11 mouse cellular contexts compared by ENCODE assay signal in genomic region chr10:128297622-128298021, GRCm38 (mm10). TPM values are rescaled to one million over a fixed set of nuclear protein-coding genes. Genes with fewer than 3 reads are reported as not detected.
DNase-seq lines count a peak whose midpoint lies in the region; ATAC-seq and TF ChIP-seq lines count a peak whose summit lies in the region.
"Had no signal": no experiment of that assay in that cellular context is flagged by ENCODE, and none has a peak within 500 bp of the region (broad histone marks: within the 10 kb centered on the region; RNA-seq: fewer than 3 reads in every experiment).

No protein-coding gene starts in this region.

- no peak overlapping the region for H3K4me2 ChIP-seq in lung, embryonic 15.5 days
- peak overlapping the region; percentile 41 for H3K4me2 ChIP-seq in heart, embryonic 16.5 days (ENCODE audit: low read depth, low read length)
- no peak overlapping the region for H3K4me2 ChIP-seq in stomach, embryonic 15.5 days

- no peak overlapping the region for H3K9ac ChIP-seq in lung, embryonic 15.5 days
- H3K9ac ChIP-seq in heart, embryonic 16.5 days (ENCODE audit: low read length), result peak overlapping the region; percentile 28
- H3K9ac ChIP-seq in stomach, embryonic 15.5 days, result no peak overlapping the region

- peak; percentile 38 for DNase-seq in adrenal gland, adult 2 months
- no peak for DNase-seq in adrenal gland, postnatal 4 days (ENCODE audit: low spot score in 2 of 2)
- no peak for DNase-seq in lung, adult 2 months
- DNase-seq in urinary bladder, postnatal 10 days (ENCODE audit: low spot score), result no peak
- DNase-seq: gastrocnemius, adult 2 months had no signal

- 55% methylated on average over 11 of the region's 11 CpGs for WGBS in lung, embryonic 15.5 days
- 64% methylated on average over 11 of the region's 11 CpGs for WGBS in lung, adult 2 months
- WGBS in heart, embryonic 16.5 days, result 52% methylated on average over 11 of the region's 11 CpGs
- 56% methylated on average over 11 of the region's 11 CpGs for WGBS in stomach, embryonic 15.5 days

- peak; percentile 72; the same call in 1 of the 2 replicates for ATAC-seq in lung, embryonic 15.5 days (ENCODE audit: borderline replicate concordance, extremely low read depth, low FRiP score, low TSS enrichment)
- ATAC-seq in heart, embryonic 16.5 days (replicated peaks; ENCODE audit: extremely low read depth, insufficient read depth, low FRiP score), result peak; percentile 90
- ATAC-seq in stomach, embryonic 15.5 days (ENCODE audit: insufficient read depth, low FRiP score, low read depth), result peak; percentile 27; the same call in 1 of the 2 replicates
- no peak for ATAC-seq in erythroid progenitor cell, adult 5-6 weeks (replicated peaks; ENCODE audit: low FRiP score, poor library complexity, severe bottlenecking)

- 0 out of 2 replicates have a peak overlapping the region, but pooled peaks have one; percentile 9 for H3K27ac ChIP-seq in lung, embryonic 15.5 days
- peak overlapping the region; percentile 77 for H3K27ac ChIP-seq in heart, embryonic 16.5 days (ENCODE audit: low read length)
- H3K27ac ChIP-seq in stomach, embryonic 15.5 days, result no peak overlapping the region
- H3K27ac ChIP-seq: gastrocnemius, adult 2 months had no signal

- no peaks in the 10 kb centered on the region for H3K36me3 ChIP-seq in lung, embryonic 15.5 days
- H3K36me3 ChIP-seq in heart, embryonic 16.5 days (ENCODE audit: control insufficient read depth, insufficient read depth), result 0 out of 2 replicates have a peak, but pooled peaks cover 1% of the 10 kb centered on the region
- H3K36me3 ChIP-seq in stomach, embryonic 15.5 days, result no peaks in the 10 kb centered on the region

- peaks cover 17% of the 10 kb centered on the region for H3K4me1 ChIP-seq in lung, embryonic 15.5 days
- H3K4me1 ChIP-seq in lung, adult 2 months (ENCODE audit: control insufficient read depth, insufficient read depth, low read length), result 0 out of 2 replicates have a peak, but pooled peaks cover 2% of the 10 kb centered on the region
- H3K4me1 ChIP-seq in heart, embryonic 16.5 days (ENCODE audit: control insufficient read depth, insufficient read depth, low read length), result peaks cover 22% of the 10 kb centered on the region
- peaks cover 5% of the 10 kb centered on the region; the same call in 1 of the 2 replicates for H3K4me1 ChIP-seq in stomach, embryonic 15.5 days

- no peak for TF ChIP-seq CTCF in lung, adult 2 months (IDR thresholded peaks at IDR 0.05; ENCODE audit: insufficient read depth, low read length)

- no peak overlapping the region for H3K4me3 ChIP-seq in lung, embryonic 15.5 days
- H3K4me3 ChIP-seq in lung, adult 2 months (replicated peaks; ENCODE audit: extremely low read depth, low read depth, low read length), result no peak overlapping the region
- H3K4me3 ChIP-seq in heart, embryonic 16.5 days (ENCODE audit: low read length), result peak overlapping the region; percentile 25
- H3K4me3 ChIP-seq in stomach, embryonic 15.5 days (replicated peaks), result no peak overlapping the region
- H3K4me3 ChIP-seq: gastrocnemius, adult 2 months; megakaryocyte, embryonic 14.5 days had no signal

- no peaks in the 10 kb centered on the region for H3K27me3 ChIP-seq in lung, embryonic 15.5 days
- H3K27me3 ChIP-seq in heart, embryonic 16.5 days (ENCODE audit: control insufficient read depth, insufficient read depth, low read length), result no peaks in the 10 kb centered on the region
- H3K27me3 ChIP-seq in stomach, embryonic 15.5 days (replicated peaks), result no peaks in the 10 kb centered on the region
- H3K27me3 ChIP-seq: megakaryocyte, embryonic 14.5 days had no signal

- H3K9me3 ChIP-seq in lung, embryonic 15.5 days, result no peaks in the 10 kb centered on the region
- no peaks in the 10 kb centered on the region for H3K9me3 ChIP-seq in heart, embryonic 16.5 days (replicated peaks; ENCODE audit: control insufficient read depth, low read length)
- H3K9me3 ChIP-seq in stomach, embryonic 15.5 days, result no peaks in the 10 kb centered on the region
- H3K9me3 ChIP-seq: megakaryocyte, embryonic 14.5 days had no signal

- no peak for TF ChIP-seq POLR2A in lung, adult 2 months (IDR thresholded peaks at IDR 0.05; ENCODE audit: borderline replicate concordance, extremely low read depth, low read depth, low read length)

RNA-seq across cellular contexts. Expression of gene Il23a, which starts 0.9 kb away (rescaled TPM):
- not detected for total RNA-seq in adrenal gland, adult 2 months (2021)
- not detected in 2 replicates for polyA plus RNA-seq in adrenal gland, adult 2 months (2012; rRNA removed)
- total RNA-seq in adrenal gland, postnatal 4 days (2021), result not detected
- 0.15 and 0.17 TPM in 2 replicates for polyA plus RNA-seq in lung, embryonic 15.5 days (2015; fragmentation: Nextera tagmentation; extraction: Ambion mirVana)
- 0.08 TPM in 1 of 2 replicates, not detected in the other for polyA plus RNA-seq in lung, adult 2 months (2012; rRNA removed)
- polyA plus RNA-seq in heart, embryonic 16.5 days (2015; fragmentation: Nextera tagmentation; extraction: Ambion mirVana), result 4.3 and 6.0 TPM in 2 replicates
- polyA plus RNA-seq in stomach, embryonic 15.5 days (2015; fragmentation: Nextera tagmentation; extraction: Ambion mirVana), result 0.40 and 0.46 TPM in 2 replicates
- total RNA-seq in erythroid progenitor cell, adult 5-6 weeks (2015; ENCODE audit: low replicate concordance), result not detected in 2 replicates
- 0.39 TPM in 1 of 2 replicates, not detected in the other for total RNA-seq in erythroid progenitor cell, adult 5-6 weeks (2017; ENCODE audit: low replicate concordance)
- total RNA-seq: gastrocnemius, adult 2 months had no signal
- polyA plus RNA-seq: small intestine, adult 2 months had no signal

RNA-seq across cellular contexts. Expression of gene Pan2, which starts 5.5 kb away (rescaled TPM):
- total RNA-seq in adrenal gland, adult 2 months (2021), result 10 to 100 TPM; 13.8 to 18.3 TPM
- 17.2 and 20.4 TPM in 2 replicates for polyA plus RNA-seq in adrenal gland, adult 2 months (2012; rRNA removed)
- 10 to 100 TPM; 43.6 to 45.3 TPM for total RNA-seq in adrenal gland, postnatal 4 days (2021)
- 34.1 and 34.5 TPM in 2 replicates for polyA plus RNA-seq in lung, embryonic 15.5 days (2015; fragmentation: Nextera tagmentation; extraction: Ambion mirVana)
- polyA plus RNA-seq in lung, adult 2 months (2012; rRNA removed), result 22.8 and 30.7 TPM in 2 replicates
- 26.1 and 28.1 TPM in 2 replicates for polyA plus RNA-seq in heart, embryonic 16.5 days (2015; fragmentation: Nextera tagmentation; extraction: Ambion mirVana)
- polyA plus RNA-seq in stomach, embryonic 15.5 days (2015; fragmentation: Nextera tagmentation; extraction: Ambion mirVana), result 27.1 and 31.2 TPM in 2 replicates
- 34.8 and 42.9 TPM in 2 replicates for total RNA-seq in erythroid progenitor cell, adult 5-6 weeks (2015; ENCODE audit: low replicate concordance)
- total RNA-seq in erythroid progenitor cell, adult 5-6 weeks (2017; ENCODE audit: low replicate concordance), result 27.0 and 27.5 TPM in 2 replicates

RNA-seq across cellular contexts. Expression of gene Cnpy2, which starts 24.6 kb away (rescaled TPM):
- total RNA-seq in adrenal gland, adult 2 months (2021), result 100 to 1,000 TPM; 180 to 204 TPM
- polyA plus RNA-seq in adrenal gland, adult 2 months (2012; rRNA removed), result 20.1 and 28.6 TPM in 2 replicates
- 100 to 1,000 TPM; 178 to 188 TPM for total RNA-seq in adrenal gland, postnatal 4 days (2021)
- polyA plus RNA-seq in lung, embryonic 15.5 days (2015; fragmentation: Nextera tagmentation; extraction: Ambion mirVana), result 329 and 346 TPM in 2 replicates
- polyA plus RNA-seq in lung, adult 2 months (2012; rRNA removed), result 32.0 and 55.9 TPM in 2 replicates
- 184 and 195 TPM in 2 replicates for polyA plus RNA-seq in heart, embryonic 16.5 days (2015; fragmentation: Nextera tagmentation; extraction: Ambion mirVana)
- polyA plus RNA-seq in stomach, embryonic 15.5 days (2015; fragmentation: Nextera tagmentation; extraction: Ambion mirVana), result 331 and 344 TPM in 2 replicates
- total RNA-seq in erythroid progenitor cell, adult 5-6 weeks (2015; ENCODE audit: low replicate concordance), result 40.7 and 44.4 TPM in 2 replicates
- 29.4 and 38.9 TPM in 2 replicates for total RNA-seq in erythroid progenitor cell, adult 5-6 weeks (2017; ENCODE audit: low replicate concordance)

RNA-seq across cellular contexts. Expression of gene Stat2, which starts 27.3 kb away (rescaled TPM):
- total RNA-seq in adrenal gland, adult 2 months (2021), result 10 to 100 TPM; 24.0 to 33.5 TPM
- polyA plus RNA-seq in adrenal gland, adult 2 months (2012; rRNA removed), result 37.3 and 39.2 TPM in 2 replicates
- total RNA-seq in adrenal gland, postnatal 4 days (2021), result 10 to 100 TPM; 41.5 to 45.9 TPM
- polyA plus RNA-seq in lung, embryonic 15.5 days (2015; fragmentation: Nextera tagmentation; extraction: Ambion mirVana), result 10.5 and 14.0 TPM in 2 replicates
- 30.8 and 34.4 TPM in 2 replicates for polyA plus RNA-seq in lung, adult 2 months (2012; rRNA removed)
- 11.3 and 11.8 TPM in 2 replicates for polyA plus RNA-seq in heart, embryonic 16.5 days (2015; fragmentation: Nextera tagmentation; extraction: Ambion mirVana)
- polyA plus RNA-seq in stomach, embryonic 15.5 days (2015; fragmentation: Nextera tagmentation; extraction: Ambion mirVana), result 13.0 and 16.3 TPM in 2 replicates
- total RNA-seq in erythroid progenitor cell, adult 5-6 weeks (2015; ENCODE audit: low replicate concordance), result 35.6 and 37.5 TPM in 2 replicates
- 30.0 and 40.0 TPM in 2 replicates for total RNA-seq in erythroid progenitor cell, adult 5-6 weeks (2017; ENCODE audit: low replicate concordance)

RNA-seq across cellular contexts. Expression of gene Apof, which starts 29.2 kb away (rescaled TPM):
- total RNA-seq in adrenal gland, adult 2 months (2021), result 10 to 100 TPM in 1 of 2 experiments, under 1 TPM in 1; 0.76 to 19.1 TPM
- 11.0 and 25.2 TPM in 2 replicates for polyA plus RNA-seq in adrenal gland, adult 2 months (2012; rRNA removed)
- total RNA-seq in adrenal gland, postnatal 4 days (2021), result 10 to 100 TPM; 13.3 to 76.4 TPM
- 0.15 and 0.67 TPM in 2 replicates for polyA plus RNA-seq in lung, embryonic 15.5 days (2015; fragmentation: Nextera tagmentation; extraction: Ambion mirVana)
- polyA plus RNA-seq in lung, adult 2 months (2012; rRNA removed), result 0.32 and 0.75 TPM in 2 replicates
- polyA plus RNA-seq in heart, embryonic 16.5 days (2015; fragmentation: Nextera tagmentation; extraction: Ambion mirVana), result 0.15 and 0.26 TPM in 2 replicates
- polyA plus RNA-seq in stomach, embryonic 15.5 days (2015; fragmentation: Nextera tagmentation; extraction: Ambion mirVana), result 2.8 and 8.5 TPM in 2 replicates
- total RNA-seq in erythroid progenitor cell, adult 5-6 weeks (2015; ENCODE audit: low replicate concordance), result not detected in 2 replicates
- total RNA-seq in erythroid progenitor cell, adult 5-6 weeks (2017; ENCODE audit: low replicate concordance), result not detected in 2 replicates
- total RNA-seq: gastrocnemius, adult 2 months had no signal
- polyA plus RNA-seq: small intestine, adult 2 months had no signal
